Mouse (Mus musculus): Measurements from ENCODE around the gene Bmp7.

Gene Bmp7

GRCm38 (mm10) chr2:172854136-172854535 lies 86.0 kb downstream of the Bmp7 start:
- no peak for DNase-seq (ENCODE audit: low read depth, low spot score)

GRCm38 (mm10) chr2:172851773-172852172 lies 88.3 kb downstream of the Bmp7 start:
- no peak for DNase-seq (ENCODE audit: low read depth, low spot score)

- DNase-seq (ENCODE audit: low read depth, low spot score), result peak; percentile 41
These were observed 91.9 kb downstream of the Bmp7 start for GRCm38 (mm10) chr2:172848193-172848592.

GRCm38 (mm10) chr2:172846311-172846575 lies 93.9 kb downstream of the Bmp7 start:
- DNase-seq (ENCODE audit: low read depth, low spot score), result no peak

GRCm38 (mm10) chr2:172845536-172846310 lies 94.4 kb downstream of the Bmp7 start:
- DNase-seq (ENCODE audit: low read depth, low spot score), result no peak

- DNase-seq (ENCODE audit: low read depth, low spot score), result no peak
These were observed 96.2 kb downstream of the Bmp7 start for GRCm38 (mm10) chr2:172843903-172844302.

GRCm38 (mm10) chr2:172842306-172842705 lies 97.8 kb downstream of the Bmp7 start:
- DNase-seq (ENCODE audit: low read depth, low spot score), result no peak

GRCm38 (mm10) chr2:172840905-172841750 lies 99.0 kb downstream of the Bmp7 start:
- DNase-seq (ENCODE audit: low read depth, low spot score), result no peak

- no peak for DNase-seq (ENCODE audit: low read depth, low spot score)
These were observed 100.7 kb downstream of the Bmp7 start for GRCm38 (mm10) chr2:172839317-172839980.

- no peak for DNase-seq (ENCODE audit: low read depth, low spot score)
These were observed 103.6 kb downstream of the Bmp7 start for GRCm38 (mm10) chr2:172836516-172836915.

- DNase-seq (ENCODE audit: low read depth, low spot score), result no peak
These were observed 106.9 kb downstream of the Bmp7 start for GRCm38 (mm10) chr2:172833196-172833595.

- DNase-seq (ENCODE audit: low read depth, low spot score), result peak; percentile 75
These were observed 108.4 kb downstream of the Bmp7 start for GRCm38 (mm10) chr2:172831762-172832161.

GRCm38 (mm10) chr2:172831133-172831532 lies 109.0 kb downstream of the Bmp7 start:
- peak; percentile 75 for DNase-seq (ENCODE audit: low read depth, low spot score)

GRCm38 (mm10) chr2:172828229-172828628 lies 111.9 kb downstream of the Bmp7 start:
- DNase-seq (ENCODE audit: low read depth, low spot score), result no peak

GRCm38 (mm10) chr2:172827564-172827963 lies 112.6 kb downstream of the Bmp7 start:
- DNase-seq (ENCODE audit: low read depth, low spot score), result peak; percentile 54

- DNase-seq (ENCODE audit: low read depth, low spot score), result no peak
These were observed 114.4 kb downstream of the Bmp7 start for GRCm38 (mm10) chr2:172825785-172826145.

- no peak for DNase-seq (ENCODE audit: low read depth, low spot score)
These were observed 115.0 kb downstream of the Bmp7 start for GRCm38 (mm10) chr2:172824906-172825784.

- DNase-seq (ENCODE audit: low read depth, low spot score), result no peak
These were observed 121.4 kb downstream of the Bmp7 start for GRCm38 (mm10) chr2:172818631-172819230.

Data from CD4-positive helper T cell, adult 2 months (primary cell).